Mouse (Mus musculus) kidney, postnatal 0 days (tissue): Measurements from ENCODE around the gene Afap1. TPM values are rescaled to one million over a fixed set of nuclear protein-coding genes. Genes with fewer than 3 reads are reported as not detected.

Source experiments
- ATAC-seq: fragments of 200-750 bp; cut with Nextera tagmentation; replicated peaks from 2 replicates; pipeline ENCODE4 v1.8.0; 2017; ENCODE audit warnings: low read depth, moderate number of reproducible peaks, moderate TSS enrichment, moderate library complexity; ENCODE audit not compliant: low FRiP score
- DNase-seq: peaks from one replicate; pipeline ENCODE4 v3.0.0-alpha.2; 2016; ENCODE audit warnings: low spot score
- H3K27ac ChIP-seq: fragments of 300-500 bp; sonication (generic); 2 replicates; pipeline ENCODE4 v1.5.1; 2014; ENCODE audit warnings: mild to moderate bottlenecking
- H3K27me3 ChIP-seq: fragments of 300-500 bp; sonication (generic); 2 replicates; pipeline ENCODE4 v1.6.1; 2014; ENCODE audit warnings: low read length, mixed read lengths; ENCODE audit not compliant: insufficient read depth
- H3K36me3 ChIP-seq: fragments of 300-500 bp; sonication (generic); 2 replicates; pipeline ENCODE4 v1.6.1; 2014; ENCODE audit warnings: low read length, mixed read lengths; ENCODE audit not compliant: insufficient read depth
- H3K4me1 ChIP-seq: fragments of 300-500 bp; sonication (generic); replicated peaks from 2 replicates; pipeline ENCODE4 v1.6.1; 2014; ENCODE audit warnings: antibody characterized with exemption, low read length, mixed read lengths; ENCODE audit not compliant: insufficient read depth
- H3K4me2 ChIP-seq: fragments of 300-500 bp; sonication (generic); 2 replicates; pipeline ENCODE4 v1.6.1; 2014; ENCODE audit warnings: mild to moderate bottlenecking, low read length, moderate library complexity, mixed read lengths
- H3K4me3 ChIP-seq: fragments of 300-500 bp; sonication (generic); replicated peaks from 2 replicates; pipeline ENCODE4 v1.5.1; 2014; ENCODE audit warnings: low read depth, low read length
- H3K9ac ChIP-seq: fragments of 300-500 bp; sonication (generic); 2 replicates; pipeline ENCODE4 v1.6.1; 2014; ENCODE audit warnings: low read depth, low read length
- H3K9me3 ChIP-seq: fragments of 300-500 bp; sonication (generic); replicated peaks from 2 replicates; pipeline ENCODE4 v1.6.1; 2016; ENCODE audit warnings: low read length, inconsistent platforms, mixed read lengths
- CTCF ChIP-seq: IDR thresholded peaks from 2 replicates; pipeline ENCODE4 v1.5.1; 2016; ENCODE audit warnings: antibody characterized with exemption, low read depth, mild to moderate bottlenecking, moderate library complexity
- WGBS: fragments of 180-500 bp; shearing (Covaris S2); extraction: QIAGEN DNeasy Blood & Tissue Kit; methylation state at CpG from one replicate; pipeline ENCODE4 v1.1.7; 2014; 5-methylcytosine and 5-hydroxymethylcytosine counted together
- polyA plus RNA-seq: library from polyadenylated mRNA; unstranded; fragments of >200 nt; fragmentation: Nextera tagmentation; extraction: Ambion mirVana; gene quantifications from 2 replicates; pipeline ENCODE4 v1.2.1, GENCODE M21; 2015

Gene Afap1
- polyA plus RNA-seq, 1 experiment from 2014 or later = 19.1 TPM

DNA sequence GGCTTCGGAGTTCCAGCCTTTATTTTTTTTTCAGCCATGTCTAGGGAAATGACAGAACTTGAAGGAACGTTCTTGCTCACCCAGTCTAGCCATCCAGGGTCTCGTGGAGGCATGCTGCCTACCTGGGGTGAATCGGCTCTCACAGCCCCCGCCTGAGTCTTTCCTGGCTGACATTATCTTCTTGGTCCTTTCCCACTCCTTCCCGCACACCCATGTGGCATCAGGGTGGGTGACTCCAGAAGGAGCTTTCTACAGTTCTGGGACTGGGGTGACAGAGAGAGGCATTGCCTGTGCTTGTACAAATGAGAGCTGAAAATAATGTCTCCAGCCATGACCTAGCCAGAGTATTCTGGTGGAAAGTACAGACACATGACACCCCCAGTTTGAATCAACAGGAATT, 28.0 kb downstream of the Afap1 start:
- Histone ChIP-seq H3K36me3 (no peaks in the 10 kb centered on the region), H3K27ac (peak overlapping the region; percentile 92), H3K4me1 (peaks cover 56% of the 10 kb centered on the region), H3K4me3 (no peak overlapping the region), H3K4me2 (peak overlapping the region; percentile 43; the same call in 1 of the 2 replicates), H3K9ac (peak overlapping the region; percentile 40; the same call in 1 of the 2 replicates), H3K27me3 (no peaks in the 10 kb centered on the region), H3K9me3 (no peaks in the 10 kb centered on the region)
- 52% methylated on average over 6 of the region's 6 CpGs for WGBS
- DNase-seq (no peak), ATAC-seq (no peak)
- TF ChIP-seq CTCF = no peak

DNA sequence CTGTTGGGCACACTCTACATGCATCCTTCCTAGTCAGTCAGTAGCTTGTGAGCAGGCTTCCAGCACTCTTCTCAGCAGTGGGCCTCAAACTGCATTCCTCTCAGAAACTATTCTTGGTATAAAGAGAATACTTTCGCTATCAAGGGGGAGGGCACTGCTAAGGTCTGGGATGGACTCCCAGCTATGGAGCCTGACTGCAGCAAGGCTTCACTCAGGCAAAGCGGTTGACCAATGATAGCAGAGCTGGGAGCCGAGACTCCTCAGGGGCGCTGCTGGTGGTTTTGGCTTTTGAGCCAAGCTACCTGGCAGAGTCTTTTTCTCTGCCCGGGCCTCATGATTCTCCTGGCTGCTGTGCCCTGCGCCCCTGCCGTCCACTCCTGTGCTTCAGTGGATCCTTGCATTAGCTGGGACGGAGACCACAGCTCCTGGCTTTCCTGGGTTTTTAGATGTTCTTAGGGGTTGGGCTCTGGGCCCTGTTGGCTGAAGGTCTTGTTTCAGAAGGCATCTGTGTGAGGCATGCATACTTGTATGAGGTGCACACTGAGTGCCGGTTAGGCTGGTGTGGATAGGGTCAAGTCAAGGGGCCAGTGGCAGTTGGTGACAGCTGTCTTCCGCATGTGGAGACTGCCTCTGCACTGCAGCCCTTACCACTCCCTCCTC, 28.6 kb downstream of the Afap1 start:
- peak overlapping the region; percentile 40 for H3K9ac ChIP-seq
- H3K27ac ChIP-seq = peak overlapping the region; percentile 92
- H3K27me3 ChIP-seq = no peaks in the 10 kb centered on the region
- H3K4me1 ChIP-seq = peaks cover 61% of the 10 kb centered on the region
- no peaks in the 10 kb centered on the region for H3K36me3 ChIP-seq
- peak overlapping the region; percentile 43 for H3K4me2 ChIP-seq
- 29% methylated on average over 10 of the region's 10 CpGs for WGBS
- no peaks in the 10 kb centered on the region for H3K9me3 ChIP-seq
- DNase-seq = peak; percentile 94
- TF ChIP-seq CTCF = no peak; the same call in 1 of the 2 replicates
- ATAC-seq = peak; percentile 79
- H3K4me3 ChIP-seq = no peak overlapping the region

DNA sequence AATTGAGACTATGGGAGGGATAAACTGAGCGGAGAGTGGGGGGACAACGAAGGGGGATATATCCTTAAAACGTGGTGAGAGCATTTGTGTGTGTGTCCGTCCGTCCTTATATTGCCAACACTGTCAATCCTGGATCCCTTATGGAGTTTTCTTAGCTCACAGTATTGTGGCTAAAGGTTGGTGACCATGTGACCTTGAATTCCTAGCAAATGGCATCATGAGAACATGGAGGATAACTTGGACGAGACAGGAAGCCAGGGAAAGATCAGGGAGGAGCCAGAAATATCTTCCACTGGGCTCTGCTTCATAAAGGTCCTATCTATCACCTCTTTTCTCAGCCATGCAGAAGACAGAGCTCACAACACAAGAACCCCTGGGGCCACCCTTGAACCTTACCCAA, 30.3 kb downstream of the Afap1 start:
- 0 out of 2 replicates have a peak overlapping the region, but pooled peaks have one; percentile 92 for H3K27ac ChIP-seq
- H3K9ac ChIP-seq = no peak overlapping the region
- no peaks in the 10 kb centered on the region for H3K36me3 ChIP-seq
- no peak for DNase-seq
- no peaks in the 10 kb centered on the region for H3K27me3 ChIP-seq
- H3K4me2 ChIP-seq = no peak overlapping the region
- no peaks in the 10 kb centered on the region for H3K9me3 ChIP-seq
- WGBS = 85% methylated on average over 6 of the region's 6 CpGs
- H3K4me3 ChIP-seq = no peak overlapping the region
- ATAC-seq = no peak
- peaks cover 65% of the 10 kb centered on the region for H3K4me1 ChIP-seq
- no peak for TF ChIP-seq CTCF

DNA sequence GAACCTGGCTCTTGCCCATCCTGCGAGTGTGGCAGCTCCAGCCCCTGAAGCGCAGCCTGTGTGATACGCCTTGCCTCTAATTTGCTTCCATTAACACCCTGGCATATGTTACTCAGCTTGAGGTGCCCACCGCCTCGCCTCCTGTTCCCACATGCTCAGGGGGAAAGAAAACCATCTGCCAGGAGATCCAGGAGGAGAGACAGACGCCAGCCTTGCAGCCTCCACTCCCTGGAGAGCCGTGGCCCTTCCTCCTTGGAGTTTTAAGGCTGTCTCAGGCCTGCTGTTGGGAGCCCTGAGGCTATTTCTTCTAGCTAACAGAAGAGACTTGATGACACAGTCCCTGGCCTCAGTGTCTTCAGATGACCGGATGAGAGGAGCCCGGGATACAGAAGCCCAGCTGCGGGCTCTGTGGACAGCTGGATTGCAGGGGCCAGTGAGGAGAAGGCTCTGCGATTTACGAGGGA, 32.1 kb downstream of the Afap1 start:
- Histone ChIP-seq H3K9ac (no peak overlapping the region), H3K9me3 (no peaks in the 10 kb centered on the region), H3K4me2 (no peak overlapping the region), H3K27me3 (no peaks in the 10 kb centered on the region), H3K36me3 (no peaks in the 10 kb centered on the region), H3K4me3 (no peak overlapping the region), H3K27ac (peak overlapping the region; percentile 43; the same call in 1 of the 2 replicates), H3K4me1 (peaks cover 56% of the 10 kb centered on the region)
- DNase-seq = peak; percentile 72
- WGBS = 45% methylated on average over 12 of the region's 12 CpGs
- no peak for ATAC-seq
- no peak for TF ChIP-seq CTCF

DNA sequence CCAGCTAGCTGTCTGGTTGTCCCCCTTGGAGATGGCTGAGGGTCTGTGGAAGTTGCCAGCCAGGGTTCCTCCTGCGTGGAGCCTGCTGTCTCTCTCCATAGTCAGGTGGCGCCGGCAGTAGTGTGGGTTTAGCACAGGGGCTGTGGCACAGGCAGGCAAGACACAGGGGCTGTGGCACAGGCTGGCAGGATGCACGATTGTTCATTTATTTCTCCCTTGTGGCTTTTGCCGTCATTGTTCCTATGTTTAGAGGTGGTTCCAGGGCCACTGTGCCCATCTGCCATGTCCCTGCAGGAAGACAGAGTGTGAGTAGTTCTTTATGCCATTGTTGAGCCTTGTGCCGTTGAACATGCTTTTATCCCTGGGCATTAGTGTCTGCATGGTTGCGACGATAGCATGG, 33.4 kb downstream of the Afap1 start:
- DNase-seq (no peak), ATAC-seq (no peak)
- Histone ChIP-seq H3K9me3 (no peaks in the 10 kb centered on the region), H3K27ac (no peak overlapping the region), H3K27me3 (no peaks in the 10 kb centered on the region), H3K4me1 (peaks cover 47% of the 10 kb centered on the region), H3K36me3 (no peaks in the 10 kb centered on the region), H3K9ac (no peak overlapping the region), H3K4me3 (no peak overlapping the region), H3K4me2 (no peak overlapping the region)
- no peak for TF ChIP-seq CTCF
- 83% methylated on average over 8 of the region's 8 CpGs for WGBS

DNA sequence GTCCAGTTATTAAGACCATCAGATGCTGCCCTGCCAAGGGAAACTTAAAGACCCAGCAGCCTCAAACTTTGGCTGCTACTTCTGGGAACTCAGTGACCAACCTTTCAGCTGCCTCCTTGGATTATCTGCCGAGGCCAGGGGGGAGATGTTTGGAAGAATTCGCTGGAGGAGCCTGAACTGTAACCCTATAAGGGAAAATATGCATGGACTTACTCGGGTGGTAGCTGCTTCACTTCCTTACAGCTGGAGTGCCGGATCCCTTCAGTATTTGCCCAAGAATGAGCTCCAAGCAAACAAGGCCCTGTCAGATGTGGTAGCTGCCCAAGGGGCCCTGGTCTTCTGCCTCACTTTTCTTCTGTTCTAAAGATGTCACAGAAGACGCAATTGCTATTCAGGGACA, 38.2 kb downstream of the Afap1 start:
- H3K27me3 ChIP-seq = no peaks in the 10 kb centered on the region
- no peak overlapping the region for H3K4me2 ChIP-seq
- H3K36me3 ChIP-seq = peaks cover 5% of the 10 kb centered on the region; the same call in 1 of the 2 replicates
- H3K4me3 ChIP-seq = no peak overlapping the region
- no peaks in the 10 kb centered on the region for H3K9me3 ChIP-seq
- H3K9ac ChIP-seq = no peak overlapping the region
- 0 out of 2 replicates have a peak, but pooled peaks cover 15% of the 10 kb centered on the region for H3K4me1 ChIP-seq
- ATAC-seq (no peak), DNase-seq (no peak)
- 47% methylated on average over 5 of the region's 5 CpGs for WGBS
- H3K27ac ChIP-seq = no peak overlapping the region
- no peak for TF ChIP-seq CTCF
